Mouse (Mus musculus) inflammation-experienced regulatory T-cells, adult 16 weeks (primary cell): ENCODE results near the gene Myh8. TPM values are rescaled to one million over a fixed set of nuclear protein-coding genes. Genes with fewer than 3 reads are reported as not detected.

Experiments
- polyA plus RNA-seq: library from polyadenylated mRNA; unstranded; fragments of 100-300 nt; shearing (Covaris generic); gene quantifications from one replicate; pipeline ENCODE4 v1.2.1, GENCODE M21; 2017

The Myh8 gene
- polyA plus RNA-seq = not detected

DNA sequence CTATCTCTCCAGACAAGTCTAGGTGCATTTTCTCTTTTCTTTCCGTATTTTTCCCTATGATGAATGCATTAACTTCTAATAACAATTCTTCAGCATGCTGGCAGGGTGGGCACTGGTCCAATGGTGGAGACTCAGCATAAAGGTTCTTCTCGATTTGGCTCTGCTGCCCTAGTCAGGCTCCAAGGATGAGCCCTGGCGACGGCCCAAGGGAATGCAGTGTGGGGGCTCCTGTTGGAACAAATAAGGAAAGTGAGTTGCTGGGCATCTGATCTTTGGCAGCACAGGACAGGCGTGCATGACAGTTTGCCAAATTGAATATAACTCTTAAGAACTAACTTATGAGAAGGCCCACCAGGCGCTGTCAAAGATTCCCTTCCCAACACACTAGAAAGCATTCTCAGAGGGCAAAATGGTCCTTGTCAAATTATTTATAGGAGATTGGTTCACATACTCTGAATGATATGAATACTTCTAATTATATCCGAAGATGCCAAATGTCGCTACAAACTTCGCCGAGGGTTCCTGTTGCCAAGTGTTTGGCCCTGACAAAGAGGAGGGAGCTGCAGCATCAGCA lies at the start of gene Myh8:
Myh8 (plus strand) TSS at position 524 of the 574 bp plus-strand sequence.

DNA sequence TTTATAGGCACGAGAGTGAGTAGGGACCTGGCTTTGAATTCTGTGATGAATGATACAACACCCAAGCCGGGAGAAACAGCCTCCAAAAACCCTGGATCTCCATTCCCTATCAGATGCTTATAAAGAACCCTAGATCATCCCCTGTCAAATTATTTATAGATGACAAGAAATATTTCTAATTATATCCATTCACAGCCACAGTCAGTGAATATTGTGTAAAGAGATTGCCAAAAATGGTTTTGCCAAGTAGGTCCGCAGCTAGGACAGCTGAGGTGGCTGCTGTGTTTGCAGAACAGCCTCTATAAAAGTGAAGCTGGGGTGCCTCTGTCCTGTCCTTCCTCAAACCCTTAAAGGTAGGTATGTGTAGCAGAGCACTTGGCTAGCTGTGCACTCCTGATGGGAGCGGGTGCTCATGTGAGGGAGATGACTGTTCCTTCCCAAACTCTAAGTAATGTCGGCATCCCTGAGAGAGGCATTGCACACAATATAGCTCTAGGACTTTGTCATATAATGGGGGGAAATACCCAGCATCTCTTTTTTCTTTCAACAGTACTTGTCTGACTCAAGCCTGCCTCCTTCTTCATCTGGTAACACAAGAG lies 39.3 kb upstream of the Myh8 start, which contains the start of gene Myh4:
Myh4 (plus strand) TSS at position 549 of the 599 bp plus-strand sequence.

GRCm38 (mm10) chr11:67321358-67321757 lies 44.4 kb downstream of the Myh8 start, which contains the start of gene Myh13:
Myh13 (plus strand) TSS chr11:67321658.

Other genes with a start within 250 kb of the Myh8 start
- gene Adprm, start 224.5 kb upstream of the Myh8 start, polyA plus RNA-seq = 75.5 TPM
- 13.5 TPM for gene Sco1, start 224.5 kb upstream of the Myh8 start, polyA plus RNA-seq
- gene Myh3, start 198.8 kb upstream of the Myh8 start, polyA plus RNA-seq = 1.3 TPM
- not detected for gene Myh2, start 106.1 kb upstream of the Myh8 start, polyA plus RNA-seq
- not detected for gene Myh1, start 77.1 kb upstream of the Myh8 start, polyA plus RNA-seq
- gene Myh4, start 39.1 kb upstream of the Myh8 start, polyA plus RNA-seq = not detected
- gene Myh13, start 44.5 kb downstream of the Myh8 start, polyA plus RNA-seq = not detected
- gene Gas7, start 178.3 kb downstream of the Myh8 start, polyA plus RNA-seq = 0.13 TPM